Mouse (Mus musculus): ENCODE measurements around the gene Gls2.
"Not testable (repeated sequence)": the region's sequence is repeated elsewhere in the genome, so short reads cannot be mapped to it uniquely, and the experiment has no call there.

The Gls2 gene

DNA sequence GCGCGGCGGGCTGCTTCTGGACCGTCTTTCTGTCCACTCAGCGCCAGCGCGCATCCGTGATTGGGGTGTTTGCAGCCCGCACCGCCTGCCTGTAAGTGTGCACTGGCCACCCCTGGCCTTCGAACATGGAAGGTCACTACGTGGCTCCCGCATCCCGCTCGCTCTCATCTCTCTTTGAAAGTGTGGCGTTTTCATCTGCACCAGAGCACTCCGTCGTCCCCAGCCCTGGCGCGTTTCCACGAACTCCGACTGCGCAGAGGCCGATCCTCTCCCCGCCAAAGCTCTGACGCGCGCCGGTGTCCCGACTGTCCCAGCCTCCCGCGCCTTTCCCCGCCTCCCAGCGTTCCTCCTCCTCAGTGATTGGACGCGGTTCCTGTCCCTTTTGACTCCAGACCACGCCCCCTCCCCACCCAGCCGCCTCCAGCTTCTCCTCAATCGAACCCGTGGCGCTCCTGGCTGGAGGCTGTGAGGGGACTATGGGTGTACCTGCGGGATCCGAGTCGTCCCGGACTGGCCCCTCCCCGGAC is at the start of gene Gls2:
Gene Gls2 (plus strand): TSS at position 434 of the 527 bp plus-strand sequence.
- DNase-seq (ENCODE audit: low spot score): peak; percentile 98

DNA sequence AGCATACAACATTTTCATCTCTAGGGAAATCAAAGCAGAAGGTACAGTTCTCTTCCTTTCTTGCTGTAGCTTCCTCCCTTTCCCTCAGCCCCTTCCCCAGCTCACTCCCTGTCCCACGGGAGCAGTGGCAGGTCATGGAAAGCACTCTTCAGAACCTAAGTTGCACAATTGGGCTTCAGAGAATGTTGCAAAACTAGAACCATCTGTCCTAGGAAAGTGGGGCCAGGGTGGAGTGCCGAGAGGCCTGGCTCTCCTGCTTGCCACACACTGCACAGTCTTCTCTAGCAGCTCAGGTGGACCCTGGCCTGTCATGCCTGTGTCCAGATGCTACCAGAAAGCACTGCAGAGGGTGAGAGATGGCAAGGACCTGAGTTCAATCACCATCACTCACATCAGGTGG is 49.3 kb upstream of the Gls2 start:
- DNase-seq (ENCODE audit: low spot score): no peak

DNA sequence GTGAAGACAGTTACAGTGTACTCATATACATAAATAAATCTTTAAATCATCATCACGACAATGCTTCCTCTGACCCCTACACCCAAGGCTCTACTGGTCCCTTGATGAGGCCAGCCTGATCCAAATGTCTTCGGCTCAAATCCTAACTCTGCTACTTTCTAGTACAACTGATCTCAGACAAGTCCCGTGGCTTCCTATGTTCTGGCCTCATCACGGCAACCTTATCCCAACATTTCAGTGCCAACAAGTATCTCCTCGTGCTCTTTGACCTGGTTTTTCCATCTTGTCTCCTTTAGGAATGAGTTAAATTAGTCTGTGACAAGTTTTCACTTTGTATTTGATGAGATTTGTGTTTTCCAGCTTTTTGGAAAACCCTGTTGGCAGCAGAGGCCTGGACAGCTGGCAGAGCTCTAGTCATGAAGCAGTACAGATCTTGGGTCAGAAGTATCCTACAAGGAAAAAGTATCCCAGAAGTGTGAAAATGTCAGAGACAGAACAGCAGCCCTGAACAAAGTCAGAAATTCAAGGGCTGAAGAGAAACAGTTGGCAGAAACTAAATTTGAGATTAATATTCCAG is 45.4 kb upstream of the Gls2 start:
- no peak for DNase-seq (ENCODE audit: low spot score)

DNA sequence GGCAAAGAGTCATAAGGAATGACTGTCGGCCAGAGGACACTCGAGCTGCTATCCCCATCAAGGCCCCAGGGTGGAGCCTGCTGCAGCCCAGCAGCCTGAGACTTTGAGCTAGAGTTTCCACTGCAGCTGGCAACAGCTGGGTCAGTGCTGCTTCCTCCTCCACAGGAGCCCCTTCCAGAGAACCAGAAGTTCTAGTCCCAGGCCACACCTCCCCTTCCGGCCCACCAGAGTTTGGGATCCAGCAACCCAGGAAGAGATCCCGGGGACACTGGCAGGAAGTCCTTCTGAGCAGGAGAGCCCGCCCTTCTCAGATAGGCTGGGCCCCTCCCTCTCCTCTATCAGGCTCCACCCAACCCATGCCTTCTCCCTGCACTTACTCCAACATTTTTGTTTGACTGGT is 44.7 kb upstream of the Gls2 start:
- peak; percentile 82 for DNase-seq (ENCODE audit: low spot score)

DNA sequence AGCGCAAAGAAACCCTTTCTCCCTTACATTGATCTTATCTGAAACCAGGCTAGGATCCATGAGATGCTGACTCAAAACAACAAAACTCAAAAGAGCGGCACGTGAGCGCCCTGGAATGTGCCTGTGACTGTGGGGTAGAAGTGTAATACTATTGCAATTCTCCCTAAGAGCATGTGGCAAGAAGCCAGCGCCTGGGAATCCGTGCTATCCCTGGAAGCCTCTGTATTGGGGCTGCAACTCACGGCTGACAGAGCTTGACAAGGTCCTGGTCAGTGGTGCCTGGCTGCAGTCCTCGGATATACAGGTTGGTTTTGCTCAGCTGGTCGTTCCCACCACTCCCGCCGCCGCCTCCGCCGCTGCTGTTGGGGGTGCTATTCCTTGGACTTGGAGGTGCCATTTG is 43.3 kb upstream of the Gls2 start:
- DNase-seq (ENCODE audit: low spot score): peak; percentile 81

DNA sequence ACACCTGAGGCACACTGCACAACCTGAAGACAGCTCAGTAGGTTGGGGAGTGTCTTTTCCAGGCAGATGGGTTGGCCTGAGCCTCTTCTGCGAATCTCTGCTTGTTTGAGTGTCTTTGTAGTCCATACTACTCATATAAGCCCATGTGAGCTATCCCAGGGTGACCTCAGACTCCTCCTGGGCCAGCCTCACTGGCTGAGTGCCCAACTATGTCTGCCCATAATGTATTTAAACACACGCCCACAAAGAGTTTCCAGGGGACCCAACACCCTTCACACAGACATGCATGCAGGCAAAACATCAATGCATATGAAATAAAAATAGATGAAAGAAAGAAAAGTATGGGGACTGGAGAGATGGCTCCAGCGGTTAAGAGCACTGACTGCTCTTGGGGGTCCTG is 40.3 kb upstream of the Gls2 start:
- DNase-seq (ENCODE audit: low spot score): no peak

DNA sequence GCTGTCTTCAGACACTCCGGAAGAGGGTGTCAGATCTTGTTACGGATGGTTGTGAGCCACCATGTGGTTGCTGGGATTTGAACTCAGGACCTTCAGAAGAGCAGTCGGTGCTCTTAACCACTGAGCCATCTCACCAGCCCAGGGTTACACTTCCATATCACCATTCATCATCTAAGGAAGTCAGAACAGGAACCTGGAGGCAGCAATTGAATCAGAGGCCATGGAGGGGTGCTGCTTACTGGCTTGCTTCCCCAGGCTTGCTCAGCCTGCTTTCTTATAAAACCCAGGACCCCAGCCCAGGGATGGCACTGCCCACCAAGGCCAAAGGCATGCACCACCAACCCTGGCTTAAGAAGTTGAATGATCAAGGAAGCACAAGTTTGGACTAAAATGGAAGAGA is 28.5 kb upstream of the Gls2 start:
- not testable (repeated sequence) for DNase-seq (ENCODE audit: low spot score)

DNA sequence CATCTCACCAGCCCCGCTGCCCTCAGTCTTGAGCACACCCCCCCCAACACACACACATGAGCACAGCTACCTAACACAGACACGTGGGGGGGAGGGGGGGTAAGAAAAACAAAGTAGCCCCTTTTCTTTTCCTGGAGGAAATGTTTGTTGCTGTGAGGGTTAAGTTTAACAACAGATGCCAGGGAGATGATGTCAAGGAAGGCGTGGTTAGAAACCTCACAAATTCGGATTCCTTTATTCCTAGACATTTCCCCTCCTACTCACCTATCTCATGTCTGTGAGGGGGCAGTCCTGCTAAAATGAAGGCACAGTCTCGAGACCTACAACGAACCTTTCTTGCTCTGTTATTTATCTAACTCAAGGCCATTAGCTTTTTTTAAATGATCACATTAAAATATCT is 27.2 kb upstream of the Gls2 start:
- no peak for DNase-seq (ENCODE audit: low spot score)

DNA sequence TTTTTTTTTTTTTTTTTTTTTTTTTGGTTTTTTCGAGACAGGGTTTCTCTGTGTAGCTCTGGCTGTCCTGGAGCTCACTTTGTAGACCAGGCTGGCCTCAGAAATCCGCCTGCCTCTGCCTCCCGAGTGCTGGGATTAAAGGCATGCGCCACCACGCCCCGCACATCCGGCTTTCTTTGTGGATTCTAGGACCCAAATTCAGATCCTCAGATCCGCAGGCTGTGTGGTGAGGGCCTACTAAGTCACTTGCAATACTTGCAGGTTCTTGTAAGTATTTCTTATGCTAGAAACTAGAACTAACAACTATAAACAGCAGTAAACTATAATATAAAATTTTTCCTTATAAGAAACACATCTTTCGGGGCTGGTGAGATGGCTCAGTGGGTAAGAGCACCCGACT is 22.9 kb upstream of the Gls2 start:
- DNase-seq (ENCODE audit: low spot score): not testable (repeated sequence)

GRCm38 (mm10) chr10:128175302-128175701 is 19.0 kb upstream of the Gls2 start:
- DNase-seq (ENCODE audit: low spot score): no peak

- peak; percentile 76 for DNase-seq (ENCODE audit: low spot score)
These were observed 18.1 kb upstream of the Gls2 start for GRCm38 (mm10) chr10:128175996-128176755.

DNA sequence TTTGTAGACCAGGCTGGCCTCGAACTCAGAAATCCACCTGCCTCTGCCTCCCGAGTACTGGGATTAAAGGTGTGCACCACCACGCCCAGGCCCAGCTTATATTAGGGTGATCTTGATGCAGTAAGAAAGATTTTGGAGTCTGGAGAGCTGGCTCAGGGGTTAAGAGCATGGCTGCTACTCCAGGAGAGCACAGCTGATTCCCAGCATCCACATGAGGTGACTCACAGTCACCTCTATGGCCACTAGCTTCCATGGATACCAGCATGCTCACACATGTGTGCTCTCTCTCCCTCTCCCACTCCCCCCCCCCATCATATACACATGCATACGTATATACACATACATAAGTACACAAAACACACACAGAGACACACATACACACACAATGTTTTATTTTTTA is 16.9 kb upstream of the Gls2 start:
- DNase-seq (ENCODE audit: low spot score): no peak

- DNase-seq (ENCODE audit: low spot score): no peak
These were observed 14.3 kb upstream of the Gls2 start, which contains the start of gene Rbms2 for GRCm38 (mm10) chr10:128179989-128180388. Rbms2 (minus strand) TSS chr10:128180297.

- DNase-seq (ENCODE audit: low spot score): no peak
These were observed 10.0 kb upstream of the Gls2 start for GRCm38 (mm10) chr10:128184296-128184695.

GRCm38 (mm10) chr10:128185277-128185940 is 8.8 kb upstream of the Gls2 start:
- no peak for DNase-seq (ENCODE audit: low spot score)

DNA sequence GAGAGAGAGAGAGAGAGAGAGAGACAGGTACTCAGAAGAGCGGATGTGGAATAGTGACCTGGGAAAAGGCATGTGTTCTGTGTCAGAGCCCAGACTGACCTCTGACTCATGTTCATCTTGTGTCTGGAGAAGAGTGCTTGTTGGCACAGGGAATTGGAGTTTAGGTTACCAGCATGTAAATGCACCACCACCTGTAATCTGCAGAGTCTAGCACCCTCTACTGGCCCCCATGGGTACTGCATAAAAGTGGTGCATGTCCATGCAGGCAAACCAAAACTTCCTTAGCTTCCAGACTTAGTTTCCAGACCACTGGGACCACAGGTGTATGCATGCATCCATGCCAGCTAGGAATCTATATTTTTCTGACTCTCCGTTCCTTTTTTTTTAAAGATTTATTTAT is 8.3 kb upstream of the Gls2 start:
- peak; percentile 89 for DNase-seq (ENCODE audit: low spot score)

DNA sequence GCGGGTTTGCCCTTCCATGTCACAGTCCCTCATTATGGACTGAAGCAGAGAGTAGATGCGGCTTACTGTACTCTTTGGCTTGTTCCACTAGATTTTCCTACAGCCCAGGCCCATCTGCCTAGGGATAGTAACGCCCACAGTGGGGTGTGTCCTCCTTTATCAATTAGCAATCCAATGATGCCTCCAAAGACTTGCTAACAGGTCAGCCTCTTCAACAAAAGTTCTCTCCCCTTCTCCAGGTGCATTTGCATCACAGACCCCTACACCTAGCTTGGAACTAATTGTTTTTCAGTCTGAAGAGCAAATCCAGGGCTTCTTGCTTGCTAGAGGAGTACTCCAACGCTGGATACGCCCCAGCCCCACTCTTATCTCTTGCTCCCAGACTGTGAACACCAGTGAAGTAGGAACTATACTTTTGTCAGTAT is 7.1 kb upstream of the Gls2 start:
- DNase-seq (ENCODE audit: low spot score): no peak

DNA sequence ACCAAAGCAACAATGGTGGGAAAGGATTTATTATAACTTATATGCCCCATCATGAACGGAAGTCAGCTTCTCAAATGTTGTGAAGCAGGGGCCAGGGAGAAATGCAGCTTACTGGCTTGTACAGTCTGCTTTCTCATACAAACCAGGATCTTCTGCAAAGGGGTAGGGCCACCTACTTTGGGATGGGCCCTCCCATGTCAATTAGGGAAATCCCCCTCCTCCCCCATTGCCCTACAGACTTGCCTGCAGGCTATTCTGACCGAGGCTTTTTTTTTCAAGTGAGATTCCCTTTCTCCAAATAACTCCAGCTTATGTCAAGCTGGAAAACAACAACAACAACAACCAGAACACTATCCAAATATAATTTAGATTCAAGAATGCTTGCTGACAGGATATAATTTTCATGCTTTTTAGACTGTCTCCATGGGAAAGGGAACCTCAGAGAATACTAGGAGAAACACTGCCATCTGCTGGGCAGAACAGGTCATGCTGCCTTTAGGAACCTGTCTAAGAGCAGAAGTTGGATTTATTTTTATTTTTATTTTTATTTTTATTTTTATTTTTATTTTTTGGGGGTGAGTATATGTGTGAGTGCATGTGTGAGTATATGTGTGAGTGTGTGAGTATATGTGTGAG is 5.9 kb upstream of the Gls2 start:
- peak; percentile 86 for DNase-seq (ENCODE audit: low spot score)

DNA sequence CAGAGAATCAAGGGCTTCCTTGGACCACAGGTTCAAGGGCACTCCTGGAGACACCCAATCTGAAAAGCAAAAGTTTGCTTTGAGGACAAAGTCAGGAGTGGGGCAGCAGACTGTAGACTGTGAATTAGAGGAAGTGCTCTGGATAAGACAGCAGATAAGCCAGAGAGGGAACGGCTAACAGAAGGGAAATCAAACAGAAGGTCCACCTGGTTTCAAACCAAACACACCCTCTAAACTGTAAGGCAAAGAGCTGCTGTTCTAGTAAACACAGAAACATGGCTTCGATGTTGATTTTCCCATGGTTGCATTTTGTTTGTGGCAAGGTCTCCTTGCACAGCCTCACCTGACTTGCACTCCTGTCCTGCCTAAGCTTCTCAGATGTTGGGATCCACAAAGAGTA is 2.8 kb upstream of the Gls2 start:
- DNase-seq (ENCODE audit: low spot score): no peak

GRCm38 (mm10) chr10:128192030-128192766 is 2.1 kb upstream of the Gls2 start:
- not testable (repeated sequence) for DNase-seq (ENCODE audit: low spot score)

- DNase-seq (ENCODE audit: low spot score): no peak
These were observed 1.1 kb upstream of the Gls2 start for GRCm38 (mm10) chr10:128193113-128193512.

Measured in testis, postnatal 10 days (tissue).